Mouse (Mus musculus) thymus, adult 2 months (tissue): ENCODE data around the gene Srgap2. TPM values are rescaled to one million over a fixed set of nuclear protein-coding genes. Genes with fewer than 3 reads are reported as not detected.

Experiments used
- DNase-seq: peaks from one replicate; pipeline ENCODE4 v3.0.0; 2021
- H3K27ac ChIP-seq: fragments of 200-500 bp; 2 replicates; pipeline ENCODE4 v1.5.1; 2012; ENCODE audit warnings: low read length, control low read depth; ENCODE audit not compliant: control insufficient read depth, insufficient read depth
- H3K27me3 ChIP-seq: fragments of 200-500 bp; 2 replicates; pipeline ENCODE4 v1.6.1; 2012; ENCODE audit warnings: mild to moderate bottlenecking, low read length, moderate library complexity, mixed read lengths; ENCODE audit not compliant: control insufficient read depth, insufficient read depth
- H3K36me3 ChIP-seq: fragments of 200-500 bp; 2 replicates; pipeline ENCODE4 v1.6.1; 2012; ENCODE audit warnings: mild to moderate bottlenecking, low read length, moderate library complexity; ENCODE audit not compliant: control insufficient read depth, insufficient read depth
- H3K4me1 ChIP-seq: fragments of 200-500 bp; replicated peaks from 2 replicates; pipeline ENCODE4 v1.6.1; 2012; ENCODE audit warnings: low read length; ENCODE audit not compliant: control insufficient read depth, insufficient read depth
- H3K4me3 ChIP-seq: fragments of 200-500 bp; 2 replicates; pipeline ENCODE4 v1.5.1; 2012; ENCODE audit warnings: mild to moderate bottlenecking, low read length, control low read depth, moderate library complexity; ENCODE audit not compliant: control insufficient read depth, insufficient read depth
- CTCF ChIP-seq: fragments of 200-500 bp; IDR thresholded peaks from 2 replicates; pipeline ENCODE4 v1.5.1; 2012; ENCODE audit warnings: mild to moderate bottlenecking, control low read depth, low read length, moderate library complexity, borderline replicate concordance; ENCODE audit not compliant: control insufficient read depth, poor library complexity, insufficient read depth; ENCODE audit errors: extremely low read depth
- POLR2A ChIP-seq: fragments of 200-500 bp; IDR thresholded peaks from 2 replicates; pipeline ENCODE4 v1.6.1; 2012; ENCODE audit warnings: mild to moderate bottlenecking, low read length, control low read depth, moderate library complexity; ENCODE audit not compliant: control insufficient read depth, poor library complexity, insufficient read depth; ENCODE audit errors: extremely low read depth
- WGBS: fragments of 180-500 bp; shearing (Covaris S2); methylation state at CpG from one replicate; pipeline ENCODE4 v1.1.7; 2018; 5-methylcytosine and 5-hydroxymethylcytosine counted together
- polyA plus RNA-seq: library from polyadenylated mRNA; depleted of rRNA; stranded (reverse); fragments of >200 nt; gene quantifications from 2 replicates; pipeline ENCODE4 v1.2.3, GENCODE M21; 2012

The Srgap2 gene
- polyA plus RNA-seq, 1 experiment, result 28.3 TPM

- 94% methylated on average over 2 of the region's 2 CpGs for WGBS
- DNase-seq, result no peak
These were observed 239.9 kb downstream of the Srgap2 start for GRCm38 (mm10) chr1:131287267-131287666.

GRCm38 (mm10) chr1:131286803-131287202 is 240.3 kb downstream of the Srgap2 start:
- no peak for DNase-seq
- Histone ChIP-seq H3K36me3 (no peaks in the 10 kb centered on the region), H3K4me1 (peaks cover 2% of the 10 kb centered on the region), H3K4me3 (no peak overlapping the region), H3K27me3 (no peaks in the 10 kb centered on the region), H3K27ac (no peak overlapping the region)
- WGBS, result 95% methylated on average over 5 of the region's 5 CpGs
- TF ChIP-seq POLR2A, result no peak

More at GRCm38 (mm10) chr1:131287267-131287666, 239.9 kb downstream of the Srgap2 start:
- no peak overlapping the region for H3K27ac ChIP-seq
- no peaks in the 10 kb centered on the region for H3K36me3 ChIP-seq
- peaks cover 2% of the 10 kb centered on the region for H3K4me1 ChIP-seq
- H3K4me3 ChIP-seq, result no peak overlapping the region
- no peaks in the 10 kb centered on the region for H3K27me3 ChIP-seq
- TF ChIP-seq POLR2A (no peak), CTCF (no peak)

GRCm38 (mm10) chr1:131284616-131285015 is 242.5 kb downstream of the Srgap2 start:
- WGBS, result 95% methylated on average over 4 of the region's 4 CpGs
- no peak for DNase-seq
- Histone ChIP-seq H3K27me3 (no peaks in the 10 kb centered on the region), H3K27ac (no peak overlapping the region), H3K4me1 (peaks cover 14% of the 10 kb centered on the region), H3K4me3 (no peak overlapping the region), H3K36me3 (no peaks in the 10 kb centered on the region)
- no peak for TF ChIP-seq POLR2A
- TF ChIP-seq CTCF, result no peak

GRCm38 (mm10) chr1:131284167-131284566 is 243.0 kb downstream of the Srgap2 start:
- H3K4me1 ChIP-seq, result peaks cover 17% of the 10 kb centered on the region
- no peak for DNase-seq
- 90% methylated on average over 1 of the region's 1 CpGs for WGBS

GRCm38 (mm10) chr1:131281731-131282130 is 245.4 kb downstream of the Srgap2 start:
- Histone ChIP-seq H3K36me3 (no peaks in the 10 kb centered on the region), H3K27ac (no peak overlapping the region), H3K4me3 (no peak overlapping the region), H3K27me3 (no peaks in the 10 kb centered on the region), H3K4me1 (peaks cover 33% of the 10 kb centered on the region)
- no peak for DNase-seq
- TF ChIP-seq CTCF (no peak), POLR2A (no peak)
- 88% methylated on average over 4 of the region's 4 CpGs for WGBS

More at GRCm38 (mm10) chr1:131284167-131284566, 243.0 kb downstream of the Srgap2 start:
- no peaks in the 10 kb centered on the region for H3K27me3 ChIP-seq
- no peak overlapping the region for H3K27ac ChIP-seq
- H3K4me3 ChIP-seq, result no peak overlapping the region
- H3K36me3 ChIP-seq, result no peaks in the 10 kb centered on the region
- TF ChIP-seq CTCF (no peak), POLR2A (no peak)

- H3K4me3 ChIP-seq, result no peak overlapping the region
- peak; percentile 47 for DNase-seq
- peaks cover 36% of the 10 kb centered on the region for H3K4me1 ChIP-seq
- TF ChIP-seq CTCF, result no peak
- TF ChIP-seq POLR2A, result no peak
- H3K36me3 ChIP-seq, result no peaks in the 10 kb centered on the region; the same call in 1 of the 2 replicates
- peak overlapping the region; percentile 96; the same call in 1 of the 2 replicates for H3K27ac ChIP-seq
- H3K27me3 ChIP-seq, result no peaks in the 10 kb centered on the region
- 23% methylated on average over 3 of the region's 3 CpGs for WGBS
These were observed 246.9 kb downstream of the Srgap2 start for GRCm38 (mm10) chr1:131280280-131280679.

GRCm38 (mm10) chr1:131279456-131279776 is 247.7 kb downstream of the Srgap2 start, which contains the start of gene Ikbke:
Gene Ikbke (minus strand): TSS chr1:131279606.
- Histone ChIP-seq H3K36me3 (peaks cover 5% of the 10 kb centered on the region; the same call in 1 of the 2 replicates), H3K4me1 (peaks cover 36% of the 10 kb centered on the region), H3K4me3 (peak within 1 kb of the TSS; percentile 91), H3K27me3 (no peaks in the 10 kb centered on the region), H3K27ac (peak within 1 kb of the TSS; percentile 96)
- WGBS, result 6% methylated on average over 4 of the region's 4 CpGs
- TF ChIP-seq CTCF (no peak), POLR2A (no peak)
- DNase-seq, result no peak
